Mouse (Mus musculus): ENCODE data around the gene Nup35.
A peak's percentile ranks its signal among the peaks of the same experiment; 100 is the strongest.

Gene Nup35

GRCm38 (mm10) chr2:80632336-80633026, 15.4 kb downstream of the Nup35 start:
- ATAC-seq (ENCODE audit: insufficient number of reproducible peaks, low FRiP score, low TSS enrichment): no peak

GRCm38 (mm10) chr2:80638364-80639241, 21.6 kb downstream of the Nup35 start:
- ATAC-seq (ENCODE audit: insufficient number of reproducible peaks, low FRiP score, low TSS enrichment): peak; percentile 98

GRCm38 (mm10) chr2:80639398-80639797, 22.4 kb downstream of the Nup35 start:
- no peak for ATAC-seq (ENCODE audit: insufficient number of reproducible peaks, low FRiP score, low TSS enrichment)

GRCm38 (mm10) chr2:80639864-80640263, 22.8 kb downstream of the Nup35 start:
- no peak for ATAC-seq (ENCODE audit: insufficient number of reproducible peaks, low FRiP score, low TSS enrichment)

GRCm38 (mm10) chr2:80661414-80661813, 44.4 kb downstream of the Nup35 start:
- no peak for ATAC-seq (ENCODE audit: insufficient number of reproducible peaks, low FRiP score, low TSS enrichment)

- ATAC-seq (ENCODE audit: insufficient number of reproducible peaks, low FRiP score, low TSS enrichment): no peak
Observed at GRCm38 (mm10) chr2:80662682-80663081, 45.6 kb downstream of the Nup35 start.

- ATAC-seq (ENCODE audit: insufficient number of reproducible peaks, low FRiP score, low TSS enrichment): peak; percentile 81
Observed at GRCm38 (mm10) chr2:80667396-80667964, 50.4 kb downstream of the Nup35 start.

GRCm38 (mm10) chr2:80669868-80670666, 53.0 kb downstream of the Nup35 start:
- no peak for ATAC-seq (ENCODE audit: insufficient number of reproducible peaks, low FRiP score, low TSS enrichment)

- no peak for ATAC-seq (ENCODE audit: insufficient number of reproducible peaks, low FRiP score, low TSS enrichment)
Observed at GRCm38 (mm10) chr2:80678803-80679202, 61.8 kb downstream of the Nup35 start.

- ATAC-seq (ENCODE audit: insufficient number of reproducible peaks, low FRiP score, low TSS enrichment): no peak
Observed at GRCm38 (mm10) chr2:80683727-80684239, 66.7 kb downstream of the Nup35 start.

GRCm38 (mm10) chr2:80684396-80685071, 67.5 kb downstream of the Nup35 start:
- ATAC-seq (ENCODE audit: insufficient number of reproducible peaks, low FRiP score, low TSS enrichment): no peak

- ATAC-seq (ENCODE audit: insufficient number of reproducible peaks, low FRiP score, low TSS enrichment): no peak
Observed at GRCm38 (mm10) chr2:80688261-80688660, 71.2 kb downstream of the Nup35 start.

GRCm38 (mm10) chr2:80707429-80707828, 90.4 kb downstream of the Nup35 start:
- ATAC-seq (ENCODE audit: insufficient number of reproducible peaks, low FRiP score, low TSS enrichment): no peak
